Mouse (Mus musculus) gastrocnemius, postnatal 36 days (tissue): ENCODE measurements around the gene Rph3al. TPM values are rescaled to one million over a fixed set of nuclear protein-coding genes. Genes with fewer than 3 reads are reported as not detected.

Experiments used
- DNase-seq, 2 experiments: peaks; one replicate each; pipeline ENCODE4 v3.0.0; 2022
- intact Hi-C: fragments of 180-260 bp; cut with DNase I; formaldehyde crosslinking; loops from one replicate; pipeline ENCODE4 v1.15.1; 2025
- total RNA-seq, 2 experiments: library from RNA; stranded (reverse); gene quantifications; 2 replicates each; pipeline ENCODE4 v1.2.3; 2021

Rph3al gene
- total RNA-seq, 2 experiments from 2014 or later = 9.4 to 11.0 TPM

DNA sequence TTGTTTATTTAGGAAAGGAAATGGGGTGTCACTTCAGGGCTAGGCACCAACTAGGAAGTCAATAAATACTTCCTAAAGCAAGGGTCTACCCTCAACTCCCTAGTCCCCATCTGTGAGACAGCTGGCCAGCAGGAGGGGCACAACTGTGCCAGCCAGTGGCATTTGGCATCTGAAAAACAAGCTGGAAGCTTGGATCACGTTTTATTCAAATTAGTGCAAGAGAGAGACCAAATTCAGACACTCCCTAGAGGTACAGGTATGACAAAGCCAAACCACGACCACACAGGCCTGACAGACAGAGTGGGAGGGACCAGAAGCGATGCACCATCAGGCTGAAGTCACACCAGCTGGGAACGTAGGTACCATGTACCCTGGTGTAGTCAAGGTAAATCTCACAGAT lies 71.4 kb downstream of the Rph3al start:
- intact Hi-C loops = no loop called here
- DNase-seq = no peak

- DNase-seq = no peak
- intact Hi-C loops = no loop called here
These were observed 72.4 kb downstream of the Rph3al start for GRCm38 (mm10) chr11:75865859-75866258.

DNA sequence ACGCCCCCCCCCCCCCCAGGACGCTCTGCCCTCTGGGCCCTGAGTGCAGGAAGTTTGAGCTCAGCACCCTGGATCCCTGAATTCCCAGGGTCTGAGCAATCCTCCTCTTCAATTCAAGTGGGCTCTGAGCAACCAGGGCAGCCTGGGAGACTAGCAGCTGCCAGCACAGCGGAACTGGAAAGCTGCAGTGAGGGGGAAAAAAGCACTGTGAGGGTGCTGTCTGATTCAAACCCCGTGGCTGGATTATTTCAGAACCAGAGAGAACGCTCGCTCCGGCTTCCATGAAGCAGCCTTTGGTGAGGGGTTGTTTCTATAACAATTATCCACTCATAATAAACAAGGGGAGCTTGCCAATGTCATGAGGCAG lies 73.0 kb downstream of the Rph3al start:
- DNase-seq = no peak
- intact Hi-C loops = no loop called here

DNA sequence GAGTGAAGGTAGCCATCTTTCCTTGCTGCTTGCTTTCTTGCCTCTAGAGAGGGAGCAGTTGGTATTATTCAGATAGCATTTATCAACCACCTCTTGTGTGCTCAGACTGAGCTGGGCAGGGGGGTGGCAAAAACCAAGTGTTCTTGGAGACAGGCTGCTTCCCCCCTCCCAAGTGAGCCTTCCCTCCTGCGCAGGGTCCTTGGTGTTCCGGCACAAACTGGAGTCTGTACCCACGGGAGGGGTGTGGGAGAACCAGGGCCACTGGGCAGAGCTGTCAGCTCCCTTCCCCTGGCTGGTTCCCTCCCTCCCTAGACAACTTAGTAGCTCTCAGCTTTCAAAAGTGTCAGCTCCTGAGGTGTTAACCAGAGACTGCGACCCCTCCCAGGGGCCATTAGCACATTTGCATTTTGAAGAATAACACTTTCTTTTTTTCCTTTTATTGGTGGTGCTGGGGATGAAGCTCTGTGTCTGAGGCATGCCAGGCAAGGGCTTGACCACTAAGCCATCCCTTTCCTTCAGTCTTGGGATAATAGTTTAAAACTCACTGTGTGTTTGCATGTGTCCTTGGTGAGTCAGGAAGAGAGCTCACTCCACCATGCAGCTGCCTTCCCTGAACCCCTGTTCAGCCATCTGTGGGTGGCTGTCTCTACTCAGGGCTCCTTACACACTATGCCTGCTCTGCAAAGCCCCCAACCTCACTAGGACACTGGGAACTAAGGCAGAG lies 73.5 kb downstream of the Rph3al start:
- intact Hi-C loops = no loop called here
- no peak for DNase-seq

DNA sequence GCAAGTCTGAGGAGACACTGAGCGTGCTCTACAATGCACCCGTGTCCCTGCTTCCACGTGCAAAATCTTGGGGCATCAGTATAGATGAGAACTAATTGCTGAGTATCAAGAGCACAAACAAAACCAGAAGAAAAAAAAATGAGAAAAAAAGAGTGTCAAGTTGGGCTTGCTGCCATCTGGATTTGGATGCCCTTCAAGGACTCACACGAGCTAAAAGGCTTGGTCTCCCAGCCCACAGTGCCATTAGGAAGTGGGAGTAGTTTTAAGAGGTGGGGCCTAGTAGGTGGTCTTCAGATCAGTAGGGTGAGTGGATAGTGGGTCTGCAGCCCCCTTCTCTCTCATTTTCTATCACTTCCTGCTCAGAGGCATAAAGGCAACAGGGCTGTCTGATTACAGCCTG lies 75.8 kb downstream of the Rph3al start:
- intact Hi-C loops = no loop called here
- no peak for DNase-seq

- intact Hi-C loops = no loop called here
These were observed 76.6 kb downstream of the Rph3al start for GRCm38 (mm10) chr11:75861653-75862052.

DNA sequence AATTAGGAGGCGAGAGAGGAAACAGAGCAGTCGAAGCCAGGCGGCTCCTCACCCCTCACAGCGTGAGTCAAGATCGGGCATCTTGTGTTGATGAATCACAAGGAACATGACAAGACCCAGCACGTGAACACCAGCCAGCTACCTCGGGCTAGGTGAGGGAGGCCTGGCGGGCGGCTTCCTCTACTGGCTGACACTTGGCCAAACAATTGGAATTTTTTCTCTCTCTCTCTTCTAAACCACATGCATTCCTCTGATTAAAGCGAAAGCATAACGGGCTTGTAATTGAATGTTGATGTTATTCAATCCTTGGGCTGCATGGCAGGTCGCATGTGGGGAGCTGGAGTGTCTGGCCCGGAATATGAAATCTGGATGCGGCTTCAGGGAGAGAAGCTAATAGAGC lies 77.0 kb downstream of the Rph3al start:
- intact Hi-C loops = no loop called here
- DNase-seq = no peak

More at GRCm38 (mm10) chr11:75861653-75862052, 76.6 kb downstream of the Rph3al start:
- DNase-seq = no peak

DNA sequence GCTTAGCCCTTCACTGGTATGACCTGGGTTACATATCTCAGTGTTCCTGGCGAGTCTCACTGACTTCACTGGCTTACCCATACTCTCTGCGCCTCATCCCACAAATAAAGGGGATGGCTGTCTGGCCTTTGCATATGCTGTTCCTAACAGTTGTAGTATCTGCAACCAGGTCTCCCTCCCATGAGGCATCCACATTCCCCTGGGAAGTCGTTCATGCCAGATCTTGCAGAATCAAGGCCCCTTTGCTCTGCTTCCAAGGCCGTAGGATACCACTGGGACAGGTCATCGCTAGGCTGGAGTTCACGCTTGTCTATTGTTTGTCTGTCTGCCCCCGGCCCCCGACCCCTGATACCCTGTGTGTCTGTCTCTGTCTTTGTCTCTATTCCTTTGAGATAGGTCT lies 78.8 kb downstream of the Rph3al start:
- intact Hi-C loops = no loop called here
- no peak for DNase-seq

GRCm38 (mm10) chr11:75858975-75859374 lies 79.3 kb downstream of the Rph3al start:
- intact Hi-C loops = no loop called here
- no peak for DNase-seq

DNA sequence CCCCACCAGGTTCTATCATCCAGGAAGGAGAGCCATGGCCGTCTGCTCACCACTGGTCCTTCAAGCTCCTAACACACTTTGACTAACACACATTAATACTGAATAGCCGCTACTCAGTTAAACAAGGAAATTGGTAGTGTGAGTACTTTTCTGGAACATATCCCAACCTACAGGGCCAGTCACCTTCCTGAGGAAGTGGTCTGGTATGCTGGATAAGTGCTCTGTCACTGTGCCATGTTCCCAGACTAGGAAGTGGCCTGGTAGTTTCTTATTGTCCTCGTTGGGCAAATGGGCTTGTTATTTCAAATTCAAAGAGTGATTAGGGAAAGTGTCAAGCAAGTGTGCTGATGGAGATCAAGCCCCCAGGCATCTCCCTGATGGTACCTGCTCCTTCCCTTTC lies 80.4 kb downstream of the Rph3al start:
- DNase-seq = no peak

DNA sequence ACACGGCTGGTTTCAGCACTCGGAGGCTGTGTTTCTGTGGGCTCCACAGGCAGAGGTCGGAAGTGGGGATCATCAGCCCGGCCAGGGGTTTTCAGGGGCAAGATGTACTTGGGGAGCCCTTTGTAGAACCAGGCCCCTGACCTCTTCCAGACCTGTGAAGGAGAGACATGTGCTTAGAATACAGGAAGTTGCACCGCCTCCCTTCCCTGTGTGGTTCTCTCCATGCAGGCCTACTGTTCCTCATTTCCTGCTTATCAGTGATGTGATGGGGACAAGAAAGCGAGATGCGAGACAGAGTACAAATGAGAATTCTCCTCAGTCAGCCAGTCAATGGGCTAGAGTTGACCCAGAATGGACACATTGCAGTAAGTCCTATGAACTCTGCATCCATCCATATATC lies 83.9 kb downstream of the Rph3al start:
- intact Hi-C loops = no loop called here
- no peak for DNase-seq

More for the DNA sequence above, 80.4 kb downstream of the Rph3al start:
- intact Hi-C loops = no loop called here

- intact Hi-C loops = no loop called here
- DNase-seq = no peak
These were observed 85.1 kb downstream of the Rph3al start for GRCm38 (mm10) chr11:75853067-75853636.

DNA sequence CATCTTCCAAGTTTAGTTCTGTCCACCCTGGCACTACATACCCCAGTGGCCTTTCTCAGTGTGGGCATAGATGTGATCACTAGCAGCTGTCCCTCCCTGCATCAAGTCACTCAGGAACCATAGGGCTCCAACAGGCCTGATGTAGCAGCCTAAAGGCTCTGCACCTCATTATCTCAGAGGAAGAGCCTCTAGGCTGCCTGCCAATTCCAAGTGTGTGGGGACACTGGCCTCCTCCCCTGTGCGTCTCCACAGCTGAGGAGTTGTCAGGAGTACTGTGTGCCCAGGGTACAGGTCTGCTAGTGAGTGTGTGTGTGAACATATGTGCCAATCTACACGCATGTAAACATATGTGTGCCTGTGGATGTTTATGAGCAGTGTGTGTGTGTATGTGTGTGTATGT lies 85.7 kb downstream of the Rph3al start:
- no peak for DNase-seq

GRCm38 (mm10) chr11:75849552-75849951 lies 88.7 kb downstream of the Rph3al start:
- DNase-seq = no peak
- intact Hi-C loops = no loop called here

More for the DNA sequence above, 85.7 kb downstream of the Rph3al start:
- intact Hi-C loops = no loop called here

DNA sequence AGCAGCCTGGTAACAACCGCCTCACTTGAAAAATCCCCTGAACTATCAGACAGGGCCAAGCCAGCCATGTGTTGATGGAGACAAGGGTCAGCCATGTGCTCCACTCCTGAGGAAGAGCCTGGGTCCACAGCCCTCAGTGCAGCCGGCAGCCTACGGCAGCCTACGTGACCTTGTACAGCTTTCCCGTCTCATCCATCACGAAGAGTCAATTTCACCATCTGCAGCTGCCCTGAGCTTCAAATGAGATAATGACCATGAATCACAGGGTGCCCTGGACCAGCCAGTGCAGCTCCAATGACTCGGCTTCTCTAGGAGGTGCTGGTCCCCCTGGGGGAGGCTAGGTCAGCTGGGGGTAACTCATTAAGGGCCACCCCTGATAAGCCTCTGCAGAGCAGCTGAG lies 91.6 kb downstream of the Rph3al start:
- intact Hi-C loops = no loop called here

DNA sequence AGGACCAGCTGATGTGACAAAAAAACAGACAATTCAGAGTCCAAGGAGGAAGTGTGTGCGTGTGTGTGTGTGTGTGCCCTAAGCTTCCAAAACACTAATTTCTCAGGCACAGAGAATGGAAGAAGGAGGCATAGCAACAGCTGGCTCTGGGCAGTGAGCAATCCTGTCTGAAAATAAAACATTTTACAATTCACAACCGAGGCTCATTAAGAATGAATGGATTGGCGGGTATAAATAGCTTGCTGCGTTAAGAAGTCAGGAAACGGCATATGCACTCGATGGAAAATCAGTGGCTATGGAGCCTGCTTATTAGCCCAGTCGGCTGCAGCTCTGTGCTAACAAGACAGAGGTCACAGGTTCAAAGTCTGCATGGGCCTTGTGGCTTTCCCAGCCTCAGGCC lies 92.6 kb downstream of the Rph3al start:
- intact Hi-C loops = no loop called here
- no peak for DNase-seq

More for the DNA sequence above, 91.6 kb downstream of the Rph3al start:
- DNase-seq = no peak

DNA sequence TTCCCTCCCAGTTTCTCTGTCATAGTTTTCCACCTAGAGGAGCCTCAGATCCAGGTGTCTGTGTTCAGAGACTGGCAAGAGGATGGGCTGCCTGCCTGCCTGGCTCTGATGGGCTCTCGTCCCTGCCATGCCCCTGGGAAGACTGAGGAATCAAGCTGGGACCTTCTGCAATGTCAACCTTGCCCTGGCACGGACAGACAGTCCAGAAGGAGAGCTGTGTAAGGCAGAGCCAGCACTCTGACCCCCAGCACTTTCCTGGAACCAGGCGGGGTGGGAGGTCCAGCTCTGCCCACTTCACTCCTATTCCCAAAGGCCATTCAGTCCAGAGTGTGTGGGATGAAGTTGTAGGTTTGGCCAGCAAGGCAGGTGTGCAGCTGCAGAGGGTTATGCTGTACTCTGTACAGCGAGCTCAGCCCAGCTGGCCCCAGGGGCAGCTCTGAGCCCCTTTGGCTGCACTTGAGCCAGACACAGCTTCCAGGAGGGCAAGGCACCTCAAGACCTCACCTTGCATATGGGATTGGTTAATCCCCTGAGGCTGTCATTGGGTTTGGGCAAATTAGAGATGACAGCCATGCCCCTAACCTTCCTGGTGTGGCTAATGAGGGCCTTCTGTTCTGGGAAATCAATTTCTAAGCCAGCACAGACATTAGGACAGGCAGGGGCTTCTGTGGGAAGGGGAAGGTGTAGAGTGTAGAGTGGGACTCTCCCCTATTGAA lies 95.2 kb downstream of the Rph3al start:
- DNase-seq = no peak
- intact Hi-C loops = no loop called here

GRCm38 (mm10) chr11:75841503-75841902 lies 96.7 kb downstream of the Rph3al start:
- intact Hi-C loops = no loop called here
- no peak for DNase-seq

DNA sequence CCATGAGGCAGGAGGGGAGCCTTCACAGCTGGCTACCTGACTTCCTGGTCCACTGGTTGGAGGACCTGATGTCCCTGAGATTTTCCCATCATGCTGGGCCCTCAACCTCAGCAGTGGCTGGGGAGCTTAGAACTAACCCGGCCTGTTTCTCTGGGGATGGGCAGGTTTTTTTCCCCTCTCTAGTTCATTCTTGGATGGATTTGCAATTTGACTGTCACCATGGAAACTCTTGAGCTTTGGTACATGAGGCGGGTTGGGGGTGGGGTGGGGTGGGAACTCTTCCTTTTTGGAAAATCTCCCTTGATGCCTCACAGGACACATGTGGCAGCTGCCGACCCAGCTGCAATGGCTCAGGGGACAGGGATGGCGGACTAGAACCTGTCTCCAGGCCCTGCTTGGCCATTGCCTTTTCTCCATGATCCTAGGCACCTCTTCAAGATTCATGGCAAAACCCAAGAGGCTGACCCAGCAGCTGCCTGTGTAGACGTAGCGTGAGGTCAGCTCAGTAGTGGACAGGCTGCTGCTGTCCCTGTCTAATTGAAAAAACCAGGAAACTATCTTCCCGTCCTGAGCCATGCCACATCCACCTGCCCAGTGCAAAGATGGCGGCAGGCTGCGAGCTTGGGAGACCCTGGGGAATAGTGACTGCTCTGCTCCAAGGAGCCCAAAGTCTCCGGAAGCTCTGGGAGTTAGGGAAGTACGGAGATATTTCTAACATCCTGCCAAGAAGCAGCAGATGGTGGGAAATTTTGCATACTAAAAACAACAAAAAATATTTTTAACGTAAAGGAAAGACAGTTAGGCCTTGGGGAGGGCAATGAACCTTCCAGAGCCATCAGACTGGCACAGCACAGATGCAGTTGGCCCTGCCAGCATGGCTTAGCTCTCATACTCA lies 98.4 kb downstream of the Rph3al start:
- DNase-seq = no peak
- intact Hi-C loops = no loop called here

DNA sequence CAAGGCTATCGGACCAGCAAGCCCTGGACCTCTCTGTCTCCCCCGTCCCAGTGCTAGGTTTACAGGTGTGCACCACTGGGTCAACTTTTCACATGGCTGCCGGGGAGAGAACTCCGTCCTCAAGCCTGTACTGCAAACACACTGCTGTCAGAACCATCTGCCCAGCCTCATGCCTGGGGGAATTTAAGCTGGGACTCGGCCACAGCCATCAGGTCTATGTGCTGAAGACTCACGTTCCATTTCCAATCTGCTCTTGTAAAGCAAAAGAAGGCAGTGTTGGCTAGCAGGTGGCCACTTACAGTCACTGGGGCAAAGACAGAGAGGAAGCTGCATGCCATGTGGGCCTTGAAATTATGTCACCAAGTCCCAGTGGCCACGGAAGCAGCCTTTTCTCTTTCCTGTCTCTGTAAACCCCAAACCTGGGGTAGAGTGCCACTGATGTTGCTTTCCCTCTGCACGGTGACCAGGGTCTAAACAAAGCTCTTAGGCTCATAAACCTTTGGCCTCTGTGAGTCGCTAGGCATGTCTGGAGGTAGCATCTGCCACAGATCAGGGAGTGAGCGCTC lies 99.3 kb downstream of the Rph3al start:
- intact Hi-C loops = no loop called here

GRCm38 (mm10) chr11:75836240-75836610 lies 102.0 kb downstream of the Rph3al start:
- intact Hi-C loops = no loop called here

More for the DNA sequence above, 99.3 kb downstream of the Rph3al start:
- no peak for DNase-seq

More at GRCm38 (mm10) chr11:75836240-75836610, 102.0 kb downstream of the Rph3al start:
- DNase-seq = no peak
